Mouse (Mus musculus) MEL (cell line): ENCODE results near the gene Malsu1. TPM values are rescaled to one million over a fixed set of nuclear protein-coding genes. Genes with fewer than 3 reads are reported as not detected.

Source experiments
- DNase-seq: peaks from one replicate; pipeline ENCODE4 v3.0.0; 2011; ENCODE audit warnings: low read depth, low spot score
- H3K27ac ChIP-seq: 2 replicates; pipeline ENCODE4 v1.5.1; 2012; ENCODE audit warnings: low read depth, mild to moderate bottlenecking, control low read depth, low read length, moderate library complexity; ENCODE audit not compliant: control insufficient read depth
- H3K27me3 ChIP-seq, 2 experiments: fragments of 150-350 bp in 1 of 2; sonication (generic) in 1 of 2; 2 replicates each; pipeline ENCODE4 v1.6.1; 2012; ENCODE audit warnings: low read length in 2 of 2, mild to moderate bottlenecking in 2 of 2, improper control_type of control experiment in 1 of 2, moderate library complexity in 1 of 2; ENCODE audit not compliant: insufficient read depth in 2 of 2, control insufficient read depth in 1 of 2
- H3K36me3 ChIP-seq, 2 experiments: 2 replicates each; pipeline ENCODE4 v1.6.1; 2012 to 2014; ENCODE audit warnings: low read length in 2 of 2, improper control_type of control experiment in 1 of 2, inconsistent platforms in 1 of 2, mild to moderate bottlenecking in 1 of 2; ENCODE audit not compliant: insufficient read depth in 2 of 2, control insufficient read depth in 1 of 2
- H3K4me1 ChIP-seq, 2 experiments: fragments of 150-350 bp in 1 of 2; sonication (generic) in 1 of 2; 2 replicates each; pipeline ENCODE4 v1.6.1; 2012; ENCODE audit warnings: low read length in 2 of 2, improper control_type of control experiment in 1 of 2, mild to moderate bottlenecking in 1 of 2; ENCODE audit not compliant: insufficient read depth in 2 of 2, control insufficient read depth in 1 of 2
- H3K4me3 ChIP-seq, 2 experiments: fragments of 150-350 bp in 1 of 2; sonication (generic) in 1 of 2; 2 replicates each; pipeline ENCODE4 v1.5.1; 2012; ENCODE audit warnings: low read depth in 2 of 2, low read length in 2 of 2, mild to moderate bottlenecking in 2 of 2, moderate library complexity in 2 of 2, control low read depth in 1 of 2, improper control_type of control experiment in 1 of 2; ENCODE audit not compliant: control insufficient read depth in 1 of 2, insufficient read depth in 1 of 2
- H3K79me2 ChIP-seq: 2 replicates; pipeline ENCODE4 v1.6.1; 2012; ENCODE audit warnings: mild to moderate bottlenecking, low read length, moderate library complexity; ENCODE audit not compliant: control insufficient read depth, poor library complexity, insufficient read depth
- H3K9ac ChIP-seq: 2 replicates; pipeline ENCODE4 v1.6.1; 2012; ENCODE audit warnings: low read depth, mild to moderate bottlenecking, control low read depth, low read length, moderate library complexity; ENCODE audit not compliant: control insufficient read depth, poor library complexity, severe bottlenecking
- H3K9me3 ChIP-seq: fragments of 150-350 bp; sonication (generic); replicated peaks from 2 replicates; pipeline ENCODE4 v1.6.1; 2012; ENCODE audit warnings: mild to moderate bottlenecking, low read length, improper control_type of control experiment, moderate library complexity; ENCODE audit not compliant: insufficient read depth
- BHLHE40 ChIP-seq: IDR thresholded peaks from 2 replicates; pipeline ENCODE4 v1.6.1; 2012; ENCODE audit warnings: low read depth, mild to moderate bottlenecking, inconsistent platforms, low read length, improper control_type of control experiment, borderline replicate concordance
- CHD2 ChIP-seq: IDR thresholded peaks from 2 replicates; pipeline ENCODE4 v1.6.1; 2011; ENCODE audit warnings: low read length, improper control_type of control experiment
- CTCF ChIP-seq, 3 experiments: IDR thresholded peaks in 2 of 3; conservative IDR thresholded peaks in 1 of 3; 2 replicates each; pipeline ENCODE4 v1.5.1; 2011 to 2012; ENCODE audit warnings: low read length in 3 of 3, low read depth in 2 of 3, mild to moderate bottlenecking in 2 of 3, improper control_type of control experiment in 1 of 3, inconsistent platforms in 1 of 3, mixed read lengths in 1 of 3, moderate library complexity in 1 of 3; ENCODE audit not compliant: control insufficient read depth in 1 of 3, insufficient read depth in 1 of 3, poor library complexity in 1 of 3, severe bottlenecking in 1 of 3
- EP300 ChIP-seq, 2 experiments: IDR thresholded peaks; 2 replicates each; pipeline ENCODE4 v1.6.1; 2011; ENCODE audit warnings: improper control_type of control experiment in 2 of 2, low read length in 2 of 2, low read depth in 1 of 2, mild to moderate bottlenecking in 1 of 2
- ETS1 ChIP-seq: IDR thresholded peaks from 2 replicates; pipeline ENCODE4 v1.6.1; 2012; ENCODE audit warnings: low read depth, mild to moderate bottlenecking, inconsistent platforms, low read length, improper control_type of control experiment, moderate library complexity
- GABPA ChIP-seq: IDR thresholded peaks from 2 replicates; pipeline ENCODE4 v1.6.1; 2012; ENCODE audit warnings: low read depth, mild to moderate bottlenecking, inconsistent platforms, low read length, improper control_type of control experiment, moderate library complexity
- GATA1 ChIP-seq: IDR thresholded peaks from 2 replicates; pipeline ENCODE4 v1.6.1; 2011; ENCODE audit warnings: low read depth, low read length, improper control_type of control experiment
- HCFC1 ChIP-seq: IDR thresholded peaks from 2 replicates; pipeline ENCODE4 v1.6.1; 2012; ENCODE audit warnings: low read depth, mild to moderate bottlenecking, inconsistent platforms, low read length, improper control_type of control experiment, moderate library complexity
- JUND ChIP-seq: IDR thresholded peaks from 2 replicates; pipeline ENCODE4 v1.6.1; 2011; ENCODE audit warnings: low read depth, mild to moderate bottlenecking, improper control_type of control experiment, low read length
- KAT2A ChIP-seq: conservative IDR thresholded peaks from 2 replicates; pipeline ENCODE4 v1.6.1; 2012; ENCODE audit warnings: low read depth, low read length, improper control_type of control experiment, inconsistent platforms
- MAFK ChIP-seq: IDR thresholded peaks from 2 replicates; pipeline ENCODE4 v1.6.1; 2011; ENCODE audit warnings: low read depth, mild to moderate bottlenecking, low read length, improper control_type of control experiment, borderline replicate concordance
- MAX ChIP-seq: IDR thresholded peaks from 2 replicates; pipeline ENCODE4 v1.6.1; 2011; ENCODE audit warnings: low read length, improper control_type of control experiment
- MEF2A ChIP-seq: IDR thresholded peaks from 2 replicates; pipeline ENCODE4 v1.6.1; 2014; ENCODE audit warnings: low read depth, mild to moderate bottlenecking, inconsistent platforms, low read length, improper control_type of control experiment; ENCODE audit not compliant: poor library complexity, insufficient replicate concordance, severe bottlenecking; ENCODE audit errors: extremely low read depth
- MXI1 ChIP-seq: IDR thresholded peaks from 2 replicates; pipeline ENCODE4 v1.6.1; 2011; ENCODE audit warnings: mild to moderate bottlenecking, low read depth, low read length, improper control_type of control experiment
- NRF1 ChIP-seq: IDR thresholded peaks from 2 replicates; pipeline ENCODE4 v1.6.1; 2014; ENCODE audit warnings: low read depth, mild to moderate bottlenecking, inconsistent platforms, low read length, improper control_type of control experiment, moderate library complexity; ENCODE audit not compliant: poor library complexity, insufficient read depth, severe bottlenecking
- POLR2A ChIP-seq, 2 experiments: IDR thresholded peaks; 2 replicates each; pipeline ENCODE4 v1.6.1; 2011 to 2012; ENCODE audit warnings: low read length in 2 of 2, mild to moderate bottlenecking in 2 of 2, control low read depth in 1 of 2, improper control_type of control experiment in 1 of 2, low read depth in 1 of 2, moderate library complexity in 1 of 2; ENCODE audit not compliant: control insufficient read depth in 1 of 2, insufficient read depth in 1 of 2, poor library complexity in 1 of 2
- POLR2AphosphoS2 ChIP-seq: IDR thresholded peaks from 2 replicates; pipeline ENCODE4 v1.6.1; 2011; ENCODE audit warnings: low read length, improper control_type of control experiment
- RAD21 ChIP-seq: IDR thresholded peaks from 2 replicates; pipeline ENCODE4 v1.6.1; 2011; ENCODE audit warnings: mild to moderate bottlenecking, low read depth, low read length, improper control_type of control experiment
- RCOR1 ChIP-seq: IDR thresholded peaks from 2 replicates; pipeline ENCODE4 v1.6.1; 2012; ENCODE audit warnings: low read depth, mild to moderate bottlenecking, inconsistent platforms, low read length, improper control_type of control experiment
- SIN3A ChIP-seq: IDR thresholded peaks from 2 replicates; pipeline ENCODE4 v1.6.1; 2012; ENCODE audit warnings: low read length, improper control_type of control experiment, inconsistent platforms
- TAL1 ChIP-seq: IDR thresholded peaks from 2 replicates; pipeline ENCODE4 v1.6.1; 2012; ENCODE audit warnings: mild to moderate bottlenecking, inconsistent platforms, low read length, moderate library complexity, mixed read lengths
- TBP ChIP-seq: IDR thresholded peaks from 2 replicates; pipeline ENCODE4 v1.8.0; 2011; ENCODE audit warnings: low read depth, low read length, improper control_type of control experiment
- USF1 ChIP-seq: IDR thresholded peaks from 2 replicates; pipeline ENCODE4 v1.6.1; 2014; ENCODE audit warnings: low read depth, mild to moderate bottlenecking, inconsistent platforms, low read length, improper control_type of control experiment, moderate library complexity
- USF2 ChIP-seq, 2 experiments: IDR thresholded peaks; 2 replicates each; pipeline ENCODE4 v1.6.1; 2011 to 2012; ENCODE audit warnings: improper control_type of control experiment in 2 of 2, low read length in 2 of 2, borderline replicate concordance in 1 of 2, inconsistent platforms in 1 of 2, low read depth in 1 of 2, mild to moderate bottlenecking in 1 of 2; ENCODE audit not compliant: insufficient read depth in 1 of 2
- ZC3H11A ChIP-seq: IDR thresholded peaks from 2 replicates; pipeline ENCODE4 v1.6.1; 2012; ENCODE audit warnings: low read depth, mild to moderate bottlenecking, inconsistent platforms, low read length, improper control_type of control experiment
- ZKSCAN1 ChIP-seq: IDR thresholded peaks from 2 replicates; pipeline ENCODE4 v1.6.1; 2012; ENCODE audit warnings: low read depth, mild to moderate bottlenecking, inconsistent platforms, low read length, improper control_type of control experiment, moderate library complexity
- ZNF384 ChIP-seq: IDR thresholded peaks from 2 replicates; pipeline ENCODE4 v1.6.1; 2012; ENCODE audit warnings: low read depth, mild to moderate bottlenecking, inconsistent platforms, low read length, improper control_type of control experiment
- polyA plus RNA-seq, 2 experiments: library from polyadenylated mRNA; stranded (reverse) in 1 of 2; unstranded in 1 of 2; fragments of >175 nt in 1 of 2; fragments of >200 nt in 1 of 2; gene quantifications; 2 replicates each; pipeline versions ENCODE4 v1.2.1 to v1.2.4; 2012; ENCODE audit warnings: low replicate concordance in 2 of 2, low read depth in 1 of 2; ENCODE audit not compliant: insufficient read length in 2 of 2, insufficient read depth in 1 of 2, missing spikeins in 1 of 2
- total RNA-seq: library from RNA; depleted of rRNA; stranded (reverse); fragments of 300-350 nt; gene quantifications from 2 replicates; pipeline ENCODE4 v1.2.3, GENCODE M21; 2012

Gene Malsu1
- total and polyA plus RNA-seq, 3 experiments, result 27.8 to 60.7 TPM; not detected in 1

GRCm38 (mm10) chr6:49032783-49033182 lies 40.8 kb upstream of the Malsu1 start:
- Histone ChIP-seq H3K27me3 (no peaks in the 10 kb centered on the region; a peak in 1 of 4 replicates), H3K36me3 (no peaks in the 10 kb centered on the region), H3K4me3 (no peak overlapping the region), H3K27ac (no peak overlapping the region), H3K9me3 (no peaks in the 10 kb centered on the region), H3K4me1 (no peaks in the 10 kb centered on the region), H3K79me2 (no peaks in the 10 kb centered on the region), H3K9ac (no peak overlapping the region)
- TF ChIP-seq SIN3A (no peak), MAFK (no peak), EP300 (IDR thresholded peaks at IDR 0.05; ENCODE audit: low read depth in 1 of 2, low read length in 2 of 2) (no peak), ZC3H11A (no peak), ZNF384 (no peak), KAT2A (no peak), USF1 (no peak), GABPA (no peak), GATA1 (no peak), ETS1 (no peak), CTCF (IDR thresholded peaks at IDR 0.05 in 2 of 3, conservative IDR thresholded peaks at IDR 0.05 in 1 of 3; ENCODE audit: control insufficient read depth in 1 of 3, insufficient read depth in 1 of 3, low read depth in 2 of 3, low read length in 3 of 3, poor library complexity in 1 of 3, severe bottlenecking in 1 of 3) (no peak), RCOR1 (no peak), JUND (no peak), MXI1 (no peak), TAL1 (no peak), CHD2 (no peak), POLR2AphosphoS2 (no peak)
- DNase-seq, result no peak

GRCm38 (mm10) chr6:49036275-49037267 lies 37.0 kb upstream of the Malsu1 start, which contains the start of gene Gpnmb:
Gpnmb (plus strand) TSS chr6:49036546.
- H3K4me1 ChIP-seq, result no peaks in the 10 kb centered on the region
- no peak within 1 kb of the TSS for H3K27ac ChIP-seq
- H3K36me3 ChIP-seq, result no peaks in the 10 kb centered on the region
- H3K9ac ChIP-seq, result no peak within 1 kb of the TSS
- DNase-seq, result no peak
- H3K79me2 ChIP-seq, result no peaks in the 10 kb centered on the region
- H3K9me3 ChIP-seq, result no peaks in the 10 kb centered on the region
- no peaks in the 10 kb centered on the region; a peak in 1 of 4 replicates for H3K27me3 ChIP-seq
- H3K4me3 ChIP-seq, result no peak within 1 kb of the TSS
- TF ChIP-seq POLR2AphosphoS2 (no peak), BHLHE40 (no peak), USF2 (IDR thresholded peaks at IDR 0.05; ENCODE audit: borderline replicate concordance in 1 of 2, insufficient read depth in 1 of 2, low read depth in 1 of 2, low read length in 2 of 2) (no peak), MXI1 (no peak), CTCF (IDR thresholded peaks at IDR 0.05 in 2 of 3, conservative IDR thresholded peaks at IDR 0.05 in 1 of 3; ENCODE audit: control insufficient read depth in 1 of 3, insufficient read depth in 1 of 3, low read depth in 2 of 3, low read length in 3 of 3, poor library complexity in 1 of 3, severe bottlenecking in 1 of 3) (no peak), MEF2A (no peak), HCFC1 (no peak), RCOR1 (no peak), RAD21 (no peak), MAFK (no peak), ZKSCAN1 (no peak), MAX (no peak), TBP (no peak), ZNF384 (no peak), KAT2A (no peak), NRF1 (no peak), POLR2A (IDR thresholded peaks at IDR 0.05; ENCODE audit: control insufficient read depth in 1 of 2, insufficient read depth in 1 of 2, low read depth in 1 of 2, low read length in 2 of 2, poor library complexity in 1 of 2) (no peak), ZC3H11A (no peak), CHD2 (no peak)
